Mouse (Mus musculus) myocyte (in vitro differentiated cells): ENCODE measurements around the gene Ffar2. TPM values are rescaled to one million over a fixed set of nuclear protein-coding genes. Genes with fewer than 3 reads are reported as not detected.

ENCODE experiments used
- H3K27me3 ChIP-seq: one replicate; pipeline ENCODE4 v1.6.1; 2011; ENCODE audit not compliant: control insufficient read depth, insufficient read depth, insufficient read length
- H3K36me3 ChIP-seq: one replicate; pipeline ENCODE4 v1.6.1; 2011; ENCODE audit not compliant: control insufficient read depth, insufficient read depth
- H3K4me2 ChIP-seq: one replicate; pipeline ENCODE4 v1.6.1; 2011; ENCODE audit warnings: low read depth, control low read depth
- H3K4me3 ChIP-seq: one replicate; pipeline ENCODE4 v1.5.1; 2011; ENCODE audit warnings: mild to moderate bottlenecking, control low read depth, moderate library complexity
- H3K79me2 ChIP-seq: one replicate; pipeline ENCODE4 v1.6.1; 2011; ENCODE audit not compliant: control insufficient read depth, insufficient read depth
- H3ac ChIP-seq: one replicate; pipeline ENCODE4 v1.6.1; 2011; ENCODE audit not compliant: control insufficient read depth, insufficient read length
- CEBPB ChIP-seq: IDR thresholded peaks from 2 replicates; pipeline ENCODE4 v1.6.1; 2011; ENCODE audit warnings: mild to moderate bottlenecking, moderate library complexity; ENCODE audit not compliant: poor library complexity, insufficient read depth, severe bottlenecking
- E2F4 ChIP-seq: IDR thresholded peaks from one replicate; pipeline ENCODE4 v1.6.1; 2011; ENCODE audit warnings: mild to moderate bottlenecking, control low read depth, moderate library complexity; ENCODE audit not compliant: insufficient read depth
- MAX ChIP-seq: IDR thresholded peaks from one replicate; pipeline ENCODE4 v1.6.1; 2011; ENCODE audit warnings: low read depth, mild to moderate bottlenecking, control low read depth
- MYOD1 ChIP-seq, 3 experiments: IDR thresholded peaks; one replicate each; pipeline ENCODE4 v1.6.1; 2011; ENCODE audit warnings: control low read depth in 2 of 3, low read depth in 2 of 3, mild to moderate bottlenecking in 2 of 3, moderate library complexity in 1 of 3; ENCODE audit not compliant: insufficient read length in 2 of 3, control insufficient read depth in 1 of 3
- MYOG ChIP-seq, 3 experiments: IDR thresholded peaks; one replicate each; pipeline ENCODE4 v1.6.1; 2011; ENCODE audit warnings: control low read depth in 2 of 3, low read depth in 2 of 3, mild to moderate bottlenecking in 2 of 3; ENCODE audit not compliant: insufficient read length in 2 of 3, control insufficient read depth in 1 of 3, insufficient read depth in 1 of 3
- POLR2A ChIP-seq: IDR thresholded peaks from one replicate; pipeline ENCODE4 v1.6.1; 2011; ENCODE audit warnings: low read depth, mild to moderate bottlenecking, control low read depth, moderate library complexity; ENCODE audit not compliant: insufficient read length
- POLR2AphosphoS2 ChIP-seq: IDR thresholded peaks from one replicate; pipeline ENCODE4 v1.6.1; 2011; ENCODE audit warnings: low read depth, control low read depth; ENCODE audit not compliant: insufficient read length
- REST ChIP-seq: IDR thresholded peaks from one replicate; pipeline ENCODE4 v1.6.1; 2011; ENCODE audit warnings: mild to moderate bottlenecking, control low read depth, moderate library complexity; ENCODE audit not compliant: insufficient read depth, insufficient read length
- SRF ChIP-seq: IDR thresholded peaks from one replicate; pipeline ENCODE4 v1.6.1; 2011; ENCODE audit warnings: low read depth; ENCODE audit not compliant: control insufficient read depth, insufficient read length
- TCF12 ChIP-seq: IDR thresholded peaks from one replicate; pipeline ENCODE4 v1.6.1; 2011; ENCODE audit warnings: mild to moderate bottlenecking, control low read depth; ENCODE audit not compliant: poor library complexity, insufficient read depth, severe bottlenecking
- TCF3 ChIP-seq: IDR thresholded peaks from one replicate; pipeline ENCODE4 v1.6.1; 2011; ENCODE audit warnings: low read depth, control low read depth; ENCODE audit not compliant: insufficient read length
- USF1 ChIP-seq: IDR thresholded peaks from one replicate; pipeline ENCODE4 v1.6.1; 2011; ENCODE audit warnings: low read depth, mild to moderate bottlenecking, control low read depth, moderate library complexity
- polyA plus RNA-seq: library from polyadenylated mRNA; unstranded; fragments of >200 nt; fragmentation: generic; extraction: Trizol; gene quantifications from one replicate; pipeline ENCODE4 v1.2.1, GENCODE M21; 2012; ENCODE audit warnings: missing spikeins

Gene Ffar2
- polyA plus RNA-seq, 1 experiment, result not detected

DNA sequence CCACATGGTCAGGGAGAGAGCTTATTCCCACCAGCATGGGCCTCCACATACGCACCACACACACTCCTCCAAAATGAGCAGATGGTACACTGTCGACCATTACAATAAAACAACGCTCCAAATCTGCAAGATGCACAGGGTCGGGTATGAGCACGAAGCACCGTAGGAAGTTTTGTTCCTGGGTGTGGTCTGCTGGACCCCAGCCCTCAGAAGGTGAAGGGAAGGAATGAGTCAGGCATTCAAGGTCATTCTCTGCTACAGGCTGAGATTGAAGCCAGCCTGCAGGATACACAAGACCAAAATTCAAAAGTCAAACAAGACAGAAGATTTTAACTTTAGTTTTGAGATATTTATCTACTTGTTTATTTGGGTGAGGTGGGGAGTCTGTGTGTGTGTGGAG lies 24.4 kb upstream of the Ffar2 start:
- H3K4me3 ChIP-seq, result no peak overlapping the region
- peaks cover 5% of the 10 kb centered on the region for H3K27me3 ChIP-seq
- H3K4me2 ChIP-seq, result no peak overlapping the region
- TF ChIP-seq MYOG (IDR thresholded peaks at IDR 0.05; ENCODE audit: control insufficient read depth in 1 of 3, insufficient read depth in 1 of 3, insufficient read length in 2 of 3, low read depth in 2 of 3) (no peak), CEBPB (no peak), E2F4 (no peak), SRF (no peak), POLR2AphosphoS2 (no peak), REST (no peak), USF1 (no peak), POLR2A (no peak), MAX (no peak), MYOD1 (IDR thresholded peaks at IDR 0.05; ENCODE audit: control insufficient read depth in 1 of 3, insufficient read length in 2 of 3, low read depth in 2 of 3) (no peak), TCF12 (no peak), TCF3 (no peak)
- H3K36me3 ChIP-seq, result no peaks in the 10 kb centered on the region
- no peak overlapping the region for H3ac ChIP-seq
- H3K79me2 ChIP-seq, result no peaks in the 10 kb centered on the region

DNA sequence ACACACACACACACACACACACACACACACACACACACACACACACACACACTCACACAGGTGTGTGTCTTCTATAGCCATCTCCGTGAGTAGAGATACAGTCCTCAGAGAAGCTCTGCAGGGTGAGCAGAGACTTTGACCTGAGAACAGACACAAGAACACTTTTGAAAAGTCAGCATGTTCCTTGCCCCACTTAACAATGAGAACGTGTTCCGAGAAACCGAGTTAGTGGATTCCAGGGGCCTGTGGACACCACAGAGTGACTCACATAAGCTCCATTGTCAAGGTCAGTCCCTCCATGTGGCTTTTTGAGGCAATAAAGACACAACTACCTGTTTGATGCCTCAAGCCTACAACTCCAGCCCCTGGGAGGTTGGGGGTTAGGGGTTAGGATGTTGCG lies 23.8 kb upstream of the Ffar2 start:
- Histone ChIP-seq H3ac (no peak overlapping the region), H3K4me3 (no peak overlapping the region), H3K36me3 (no peaks in the 10 kb centered on the region), H3K79me2 (no peaks in the 10 kb centered on the region), H3K27me3 (peaks cover 5% of the 10 kb centered on the region), H3K4me2 (no peak overlapping the region)
- TF ChIP-seq POLR2A (no peak), SRF (no peak), TCF12 (no peak), E2F4 (no peak), TCF3 (no peak)

DNA sequence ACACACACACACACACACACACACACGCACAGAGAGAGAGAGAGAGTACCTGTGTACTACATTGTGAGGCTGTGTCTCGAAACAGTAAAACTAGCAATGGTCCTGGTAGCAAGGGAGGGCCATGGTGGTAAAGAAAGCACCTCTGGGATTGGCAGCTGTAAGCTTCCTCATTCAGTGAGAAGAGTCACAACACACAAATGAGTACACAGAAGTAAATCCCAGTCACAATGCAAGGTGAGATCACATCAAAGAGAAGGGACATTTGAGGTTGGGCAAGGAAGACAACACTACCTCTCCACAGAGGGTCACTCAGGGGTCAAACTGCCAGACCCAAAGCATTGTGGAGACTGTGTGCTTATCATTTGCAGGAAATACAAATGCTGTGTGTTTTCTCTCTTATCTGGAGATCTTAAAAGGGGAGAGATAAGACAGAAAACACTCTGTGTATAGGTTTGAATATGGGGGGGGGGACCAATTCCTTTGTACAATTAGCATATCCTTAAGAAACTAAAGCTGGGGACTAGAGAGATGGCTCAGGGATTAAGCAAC lies 23.0 kb upstream of the Ffar2 start:
- no peaks in the 10 kb centered on the region for H3K36me3 ChIP-seq
- no peak overlapping the region for H3K4me3 ChIP-seq
- no peak overlapping the region for H3ac ChIP-seq
- peaks cover 1% of the 10 kb centered on the region for H3K27me3 ChIP-seq
- no peak for TF ChIP-seq POLR2AphosphoS2
- TF ChIP-seq POLR2A, result no peak
- TF ChIP-seq MYOG (IDR thresholded peaks at IDR 0.05; ENCODE audit: control insufficient read depth in 1 of 3, insufficient read depth in 1 of 3, insufficient read length in 2 of 3, low read depth in 2 of 3), result no peak
- TF ChIP-seq E2F4, result no peak
- TF ChIP-seq REST, result no peak
- TF ChIP-seq MAX, result no peak
- no peak for TF ChIP-seq USF1
- TF ChIP-seq TCF12, result no peak
- no peak for TF ChIP-seq CEBPB
- TF ChIP-seq TCF3, result no peak
- TF ChIP-seq MYOD1 (IDR thresholded peaks at IDR 0.05; ENCODE audit: control insufficient read depth in 1 of 3, insufficient read length in 2 of 3, low read depth in 2 of 3), result no peak
- no peak for TF ChIP-seq SRF
- no peak overlapping the region for H3K4me2 ChIP-seq
- H3K79me2 ChIP-seq, result no peaks in the 10 kb centered on the region

GRCm38 (mm10) chr7:30844676-30845297 lies 21.2 kb upstream of the Ffar2 start:
- no peaks in the 10 kb centered on the region for H3K36me3 ChIP-seq
- H3K79me2 ChIP-seq, result no peaks in the 10 kb centered on the region
- no peaks in the 10 kb centered on the region for H3K27me3 ChIP-seq
- no peak for TF ChIP-seq REST
- no peak for TF ChIP-seq CEBPB
- TF ChIP-seq MYOD1 (IDR thresholded peaks at IDR 0.05; ENCODE audit: control insufficient read depth in 1 of 3, insufficient read length in 2 of 3, low read depth in 2 of 3), result no peak
- TF ChIP-seq POLR2A, result no peak
- no peak for TF ChIP-seq E2F4
- TF ChIP-seq SRF, result no peak
- TF ChIP-seq POLR2AphosphoS2, result no peak
- no peak for TF ChIP-seq MYOG (IDR thresholded peaks at IDR 0.05; ENCODE audit: control insufficient read depth in 1 of 3, insufficient read depth in 1 of 3, insufficient read length in 2 of 3, low read depth in 2 of 3)
- TF ChIP-seq TCF12, result no peak
- TF ChIP-seq USF1, result no peak
- no peak for TF ChIP-seq TCF3
- TF ChIP-seq MAX, result no peak
- H3ac ChIP-seq, result no peak overlapping the region
- H3K4me2 ChIP-seq, result no peak overlapping the region
- no peak overlapping the region for H3K4me3 ChIP-seq
